Mouse (Mus musculus) kidney, adult 2 months (tissue): ENCODE results near the gene Rarres1. TPM values are rescaled to one million over a fixed set of nuclear protein-coding genes. Genes with fewer than 3 reads are reported as not detected.

Experiments
- DNase-seq: peaks from one replicate; pipeline ENCODE4 v3.0.0; 2021
- H3K27ac ChIP-seq: fragments of 200-500 bp; 2 replicates; pipeline ENCODE4 v1.5.1; 2012; ENCODE audit warnings: low read depth, low read length, control low read depth, inconsistent platforms; ENCODE audit not compliant: insufficient read depth
- H3K27me3 ChIP-seq: fragments of 200-500 bp; replicated peaks from 2 replicates; pipeline ENCODE4 v1.6.1; 2012; ENCODE audit warnings: mild to moderate bottlenecking, moderate library complexity, low read length, inconsistent platforms; ENCODE audit not compliant: control insufficient read depth, insufficient read depth
- H3K36me3 ChIP-seq: fragments of 200-500 bp; 2 replicates; pipeline ENCODE4 v1.6.1; 2012; ENCODE audit warnings: mild to moderate bottlenecking, moderate library complexity, low read length, inconsistent platforms; ENCODE audit not compliant: control insufficient read depth, insufficient read depth
- H3K4me1 ChIP-seq: fragments of 200-500 bp; 2 replicates; pipeline ENCODE4 v1.6.1; 2011; ENCODE audit warnings: low read length; ENCODE audit not compliant: control insufficient read depth, insufficient read depth
- H3K4me3 ChIP-seq: fragments of 200-500 bp; 2 replicates; pipeline ENCODE4 v1.5.1; 2011; ENCODE audit warnings: mild to moderate bottlenecking, low read depth, low read length, control low read depth; ENCODE audit not compliant: insufficient read depth
- CTCF ChIP-seq: fragments of 200-500 bp; conservative IDR thresholded peaks from 2 replicates; pipeline ENCODE4 v1.5.1; 2011; ENCODE audit warnings: low read depth, mild to moderate bottlenecking, control low read depth, low read length, moderate library complexity, mixed read lengths; ENCODE audit not compliant: insufficient read depth, insufficient read length
- POLR2A ChIP-seq: fragments of 200-500 bp; IDR thresholded peaks from one replicate; pipeline ENCODE4 v1.6.1; 2011; ENCODE audit warnings: low read depth, low read length, control low read depth
- WGBS: fragments of 180-500 bp; shearing (Covaris S2); methylation state at CpG from one replicate; pipeline ENCODE4 v1.1.7; 2018; 5-methylcytosine and 5-hydroxymethylcytosine counted together
- polyA plus RNA-seq: library from polyadenylated mRNA; depleted of rRNA; stranded (reverse); fragments of >200 nt; gene quantifications from 2 replicates; pipeline ENCODE4 v1.2.3, GENCODE M21; 2012; rRNA removed

Rarres1 gene
- 1.7 and 2.5 TPM in 2 replicates for polyA plus RNA-seq

DNA sequence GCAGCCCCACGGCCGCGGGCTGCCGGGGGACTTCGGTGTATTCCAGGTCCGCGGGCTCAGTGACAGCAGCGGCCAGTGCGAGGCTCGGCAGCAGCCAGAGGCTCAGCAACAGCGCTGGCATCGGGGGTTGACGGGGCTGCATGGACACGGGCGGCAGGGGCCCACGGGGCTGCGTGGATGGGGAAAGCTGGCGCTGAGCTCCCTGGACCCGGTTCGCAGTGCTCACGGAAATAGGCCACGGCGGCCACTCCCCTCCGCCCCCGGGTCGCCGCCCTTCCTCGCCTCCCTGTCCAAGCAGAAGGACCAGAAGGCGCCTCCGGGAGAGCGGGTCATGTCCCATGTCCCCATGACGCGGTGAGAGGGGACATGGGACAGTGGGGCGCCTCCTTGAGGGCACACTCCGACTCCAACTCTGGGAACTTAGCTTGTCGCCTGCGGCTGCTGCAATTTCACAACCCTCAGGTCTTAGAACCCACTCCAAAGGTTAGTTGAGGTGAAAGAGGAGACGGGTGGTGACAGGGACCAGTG lies at the start of gene Rarres1:
Gene Rarres1, minus strand, starts transcription at position 250 of the 528 bp plus-strand sequence.
- H3K27ac ChIP-seq: no peak within 1 kb of the TSS
- H3K4me3 ChIP-seq: peak within 1 kb of the TSS; percentile 50
- no peaks in the 10 kb centered on the region for H3K4me1 ChIP-seq
- no peaks in the 10 kb centered on the region for H3K36me3 ChIP-seq
- DNase-seq: peak; percentile 5
- no peaks in the 10 kb centered on the region for H3K27me3 ChIP-seq
- TF ChIP-seq POLR2A (no peak), CTCF (no peak)
- 1% methylated on average over 38 of the region's 38 CpGs for WGBS

DNA sequence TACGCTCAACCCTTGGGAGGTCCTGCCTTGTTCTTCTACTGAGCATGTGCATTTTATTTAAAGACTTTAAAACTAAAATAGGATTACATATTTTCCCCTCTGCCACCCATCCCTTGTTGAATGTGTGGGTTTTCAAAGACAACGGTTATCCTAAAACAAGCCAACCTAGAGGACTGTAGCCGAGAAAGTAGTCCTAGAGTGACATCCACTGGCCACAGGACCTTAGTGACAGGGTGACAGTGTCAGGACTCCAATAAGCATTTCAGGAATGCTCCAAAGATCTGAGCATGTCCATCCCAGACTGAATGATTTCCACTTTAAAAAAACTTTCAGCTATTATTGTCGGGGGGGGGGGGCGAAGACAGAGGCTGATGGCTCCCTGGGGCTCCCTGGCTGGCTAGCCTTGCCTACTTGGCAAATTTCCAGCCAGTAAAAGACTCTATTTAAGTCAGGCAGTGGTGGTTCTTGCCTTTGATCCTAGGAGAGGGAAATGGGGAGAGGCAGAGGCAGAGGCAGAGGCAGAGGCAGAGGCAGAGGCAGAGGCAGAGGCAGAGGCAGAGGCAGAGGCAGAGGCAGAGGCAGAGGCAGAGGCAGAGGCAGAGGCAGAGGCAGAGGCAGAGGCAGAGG lies 49.5 kb upstream of the Rarres1 start:
- Histone ChIP-seq H3K36me3 (no peaks in the 10 kb centered on the region), H3K4me1 (no peaks in the 10 kb centered on the region), H3K27me3 (no peaks in the 10 kb centered on the region), H3K27ac (no peak overlapping the region), H3K4me3 (no peak overlapping the region)
- no peak for TF ChIP-seq POLR2A
- TF ChIP-seq CTCF: peak; percentile 72
- WGBS: 47% methylated on average over 5 of the region's 5 CpGs
- DNase-seq: peak; percentile 14

DNA sequence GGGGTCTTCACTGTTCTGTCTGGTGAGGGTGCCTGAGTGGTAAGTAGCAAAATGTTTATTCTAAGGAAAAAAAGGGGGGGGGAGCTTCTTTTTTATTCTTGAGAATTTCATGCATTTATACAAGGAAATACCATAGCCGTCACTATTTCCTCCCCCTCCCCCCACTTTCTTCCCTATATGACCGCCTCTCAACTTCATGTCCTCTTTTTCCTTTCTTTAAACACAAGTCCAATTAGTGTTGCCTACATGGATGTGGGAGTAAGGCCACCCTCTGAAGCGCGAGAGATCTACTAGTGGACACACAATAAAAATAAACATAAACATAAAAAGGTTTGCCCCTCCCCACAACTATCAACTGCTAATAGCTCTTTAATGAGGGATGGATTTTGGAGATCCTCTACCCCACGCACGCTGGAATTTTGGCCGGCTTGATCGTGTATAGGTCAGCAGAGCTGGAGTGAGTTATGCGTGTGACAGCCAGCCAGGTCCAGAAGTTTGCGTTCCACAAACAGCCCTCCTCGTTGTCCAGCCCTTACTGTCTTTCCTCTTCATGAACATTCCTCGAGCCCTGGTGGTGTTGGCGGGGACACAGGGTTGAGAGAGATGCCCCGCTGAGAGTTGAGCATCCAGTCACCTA lies 42.5 kb upstream of the Rarres1 start:
- Histone ChIP-seq H3K36me3 (no peaks in the 10 kb centered on the region), H3K4me3 (no peak overlapping the region), H3K27me3 (no peaks in the 10 kb centered on the region), H3K4me1 (no peaks in the 10 kb centered on the region), H3K27ac (no peak overlapping the region)
- 55% methylated on average over 14 of the region's 14 CpGs for WGBS
- TF ChIP-seq POLR2A: no peak
- TF ChIP-seq CTCF: no peak
- no peak for DNase-seq

DNA sequence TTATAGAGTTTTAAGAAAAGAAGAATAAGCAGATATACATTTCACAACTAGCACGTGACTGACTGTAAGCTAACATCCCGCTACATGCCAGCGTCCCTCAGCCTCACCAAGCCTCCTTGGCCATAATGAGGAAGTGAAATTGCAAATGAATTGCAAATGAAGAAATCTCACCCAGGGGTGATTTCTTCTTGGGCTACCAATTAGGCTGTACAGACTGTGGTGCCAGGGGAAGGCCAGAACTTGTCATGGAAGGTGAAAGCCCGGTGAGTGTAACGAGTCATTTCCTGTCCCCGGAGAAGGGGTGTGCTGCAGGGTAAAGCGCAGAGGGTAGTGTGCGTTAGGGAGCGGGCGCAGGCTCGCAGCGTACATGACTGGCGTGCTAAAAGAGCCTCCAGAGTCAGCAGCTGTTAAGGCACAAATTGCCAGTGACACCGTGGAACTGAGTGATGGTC lies 41.9 kb upstream of the Rarres1 start:
- DNase-seq: no peak
- Histone ChIP-seq H3K27me3 (no peaks in the 10 kb centered on the region), H3K36me3 (no peaks in the 10 kb centered on the region), H3K4me1 (no peaks in the 10 kb centered on the region), H3K4me3 (no peak overlapping the region; the same call in 1 of the 2 replicates), H3K27ac (no peak overlapping the region)
- 33% methylated on average over 14 of the region's 14 CpGs for WGBS
- TF ChIP-seq CTCF (no peak), POLR2A (no peak)

DNA sequence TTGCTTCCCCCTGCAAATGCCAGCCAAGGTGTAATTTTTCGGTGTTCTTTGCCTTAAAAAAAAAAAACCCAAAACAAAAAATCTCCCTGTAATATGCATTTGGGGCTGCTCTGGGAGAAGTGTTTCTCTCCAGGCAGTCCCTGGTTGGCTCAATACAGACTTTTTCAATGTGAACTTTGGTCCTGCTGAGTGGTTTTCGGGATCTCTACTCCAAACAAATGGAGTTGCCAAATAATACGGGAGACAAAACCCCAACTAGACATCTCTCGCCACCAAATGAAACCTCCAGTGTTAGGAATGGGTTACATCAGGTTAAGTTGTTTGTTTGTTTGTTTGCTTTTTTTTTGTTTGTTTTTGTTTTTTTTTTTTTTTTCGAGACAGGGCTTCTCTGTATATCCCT lies 39.9 kb upstream of the Rarres1 start:
- no peak for TF ChIP-seq POLR2A
- no peak for TF ChIP-seq CTCF
- no peaks in the 10 kb centered on the region for H3K27me3 ChIP-seq
- H3K4me1 ChIP-seq: no peaks in the 10 kb centered on the region
- no peaks in the 10 kb centered on the region for H3K36me3 ChIP-seq
- no peak overlapping the region for H3K4me3 ChIP-seq
- DNase-seq: no peak
- H3K27ac ChIP-seq: no peak overlapping the region
- WGBS: 79% methylated on average over 5 of the region's 5 CpGs

DNA sequence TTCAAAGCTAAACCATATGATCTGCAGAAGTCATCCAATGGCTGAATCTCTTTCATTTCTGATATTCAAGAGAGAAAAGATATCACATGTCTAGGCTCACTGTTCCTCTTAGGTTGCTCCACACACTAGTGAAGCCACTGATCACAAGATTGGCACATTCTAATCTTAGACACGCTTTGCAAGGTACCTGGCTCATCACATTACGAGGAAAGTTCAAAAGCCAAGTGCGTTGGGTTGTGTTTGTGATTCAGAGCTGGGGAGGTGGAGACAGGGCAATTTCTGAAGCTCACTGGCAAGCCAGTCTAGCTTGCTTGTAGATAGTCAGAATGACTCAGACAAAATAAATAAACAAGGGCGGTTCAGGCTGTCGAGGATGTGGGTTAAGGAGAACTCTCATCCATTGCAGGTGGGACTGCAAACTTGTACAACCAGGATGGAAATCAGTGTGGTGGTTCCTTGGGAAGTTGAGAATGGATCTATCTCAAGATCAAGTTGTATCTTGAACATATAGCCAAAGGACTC lies 38.7 kb upstream of the Rarres1 start:
- TF ChIP-seq POLR2A (no peak), CTCF (no peak)
- H3K27me3 ChIP-seq: no peaks in the 10 kb centered on the region
- no peaks in the 10 kb centered on the region for H3K36me3 ChIP-seq
- DNase-seq: no peak
- H3K4me3 ChIP-seq: no peak overlapping the region
- WGBS: 72% methylated on average over 5 of the region's 5 CpGs
- H3K4me1 ChIP-seq: no peaks in the 10 kb centered on the region
- no peak overlapping the region for H3K27ac ChIP-seq

DNA sequence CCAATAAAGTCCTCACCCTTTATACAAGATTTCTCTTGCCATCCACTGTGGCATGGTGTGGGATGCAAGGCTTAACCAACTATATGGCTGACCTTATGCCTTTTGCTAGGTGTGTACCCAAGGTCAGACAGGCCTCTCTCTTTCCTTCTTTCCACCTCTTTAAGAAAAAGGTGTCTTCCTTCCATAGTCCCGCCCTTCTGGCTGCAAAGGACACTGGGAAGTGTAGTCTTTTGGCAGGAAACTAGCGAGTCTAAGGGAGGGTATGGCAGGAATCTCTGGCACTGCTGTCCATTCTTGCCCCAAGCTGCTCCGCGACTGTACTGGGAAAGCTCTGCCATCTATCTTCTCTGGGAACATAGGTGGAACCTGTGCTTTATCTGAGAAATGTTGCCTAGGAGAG lies 38.0 kb upstream of the Rarres1 start:
- 34% methylated on average over 4 of the region's 4 CpGs for WGBS

More for the DNA sequence above, 38.0 kb upstream of the Rarres1 start:
- H3K36me3 ChIP-seq: no peaks in the 10 kb centered on the region
- H3K27me3 ChIP-seq: no peaks in the 10 kb centered on the region
- TF ChIP-seq POLR2A: no peak
- no peak for TF ChIP-seq CTCF
- no peak overlapping the region for H3K4me3 ChIP-seq
- DNase-seq: peak; percentile 25
- no peaks in the 10 kb centered on the region for H3K4me1 ChIP-seq
- no peak overlapping the region for H3K27ac ChIP-seq
